Mouse (Mus musculus) midbrain, embryonic 10.5 days (tissue): ENCODE results near the gene Enkd1. TPM values are rescaled to one million over a fixed set of nuclear protein-coding genes. Genes with fewer than 3 reads are reported as not detected.
A peak's percentile ranks its signal among the peaks of the same experiment; 100 is the strongest.

Experiments used
- DNase-seq: peaks from one replicate; pipeline ENCODE4 v3.0.0-alpha.2; 2017; ENCODE audit warnings: low spot score
- H3K27ac ChIP-seq: fragments of 300-500 bp; sonication (generic); replicated peaks from 2 replicates; pipeline ENCODE4 v1.5.1; 2016; ENCODE audit warnings: mild to moderate bottlenecking
- H3K27me3 ChIP-seq: fragments of 300-500 bp; sonication (generic); 2 replicates; pipeline ENCODE4 v1.6.1; 2016; ENCODE audit warnings: low read depth, mild to moderate bottlenecking; ENCODE audit not compliant: poor library complexity, severe bottlenecking
- H3K36me3 ChIP-seq: fragments of 300-500 bp; sonication (generic); 2 replicates; pipeline ENCODE4 v1.6.1; 2016; ENCODE audit warnings: mild to moderate bottlenecking, moderate library complexity
- H3K4me1 ChIP-seq: fragments of 300-500 bp; sonication (generic); 2 replicates; pipeline ENCODE4 v1.6.1; 2016
- H3K4me3 ChIP-seq: fragments of 300-500 bp; sonication (generic); 2 replicates; pipeline ENCODE4 v1.5.1; 2016; ENCODE audit warnings: mild to moderate bottlenecking, moderate library complexity
- H3K9me3 ChIP-seq: fragments of 300-500 bp; sonication (generic); replicated peaks from 2 replicates; pipeline ENCODE4 v1.6.1; 2016; ENCODE audit warnings: mild to moderate bottlenecking
- WGBS: fragments of 180-500 bp; shearing (Covaris S2); methylation state at CpG from one replicate; pipeline ENCODE4 v1.1.7; 2016; 5-methylcytosine and 5-hydroxymethylcytosine counted together
- polyA plus RNA-seq: library from polyadenylated mRNA; unstranded; fragments of >200 nt; fragmentation: Nextera tagmentation; extraction: Ambion mirVana; gene quantifications from 2 replicates; pipeline ENCODE4 v1.2.1, GENCODE M21; 2016

Gene Enkd1
- polyA plus RNA-seq = 45.1 and 52.7 TPM in 2 replicates

GRCm38 (mm10) chr8:105707498-105708403 lies at the start of gene Enkd1, which contains the start of gene 4933405L10Rik:
Gene Enkd1, minus strand, starts transcription at chr8:105708210.
Gene 4933405L10Rik, plus strand, starts transcription at chr8:105707655.
- peak within 1 kb of the TSS; percentile 89 for H3K4me3 ChIP-seq
- peaks cover 33% of the 10 kb centered on the region for H3K36me3 ChIP-seq
- WGBS = under 1% methylated on average over 55 of the region's 55 CpGs
- H3K9me3 ChIP-seq = no peaks in the 10 kb centered on the region
- DNase-seq = peak; percentile 95
- peaks cover 26% of the 10 kb centered on the region for H3K4me1 ChIP-seq
- peak within 1 kb of the TSS; percentile 94 for H3K27ac ChIP-seq
- H3K27me3 ChIP-seq = no peaks in the 10 kb centered on the region

- Histone ChIP-seq H3K4me3 (no peak overlapping the region), H3K4me1 (peaks cover 32% of the 10 kb centered on the region), H3K9me3 (no peaks in the 10 kb centered on the region), H3K36me3 (peaks cover 5% of the 10 kb centered on the region), H3K27me3 (no peaks in the 10 kb centered on the region), H3K27ac (no peak overlapping the region)
- no peak for DNase-seq
- 92% methylated on average over 2 of the region's 2 CpGs for WGBS
These were observed 46.7 kb upstream of the Enkd1 start for GRCm38 (mm10) chr8:105754688-105755087.

DNA sequence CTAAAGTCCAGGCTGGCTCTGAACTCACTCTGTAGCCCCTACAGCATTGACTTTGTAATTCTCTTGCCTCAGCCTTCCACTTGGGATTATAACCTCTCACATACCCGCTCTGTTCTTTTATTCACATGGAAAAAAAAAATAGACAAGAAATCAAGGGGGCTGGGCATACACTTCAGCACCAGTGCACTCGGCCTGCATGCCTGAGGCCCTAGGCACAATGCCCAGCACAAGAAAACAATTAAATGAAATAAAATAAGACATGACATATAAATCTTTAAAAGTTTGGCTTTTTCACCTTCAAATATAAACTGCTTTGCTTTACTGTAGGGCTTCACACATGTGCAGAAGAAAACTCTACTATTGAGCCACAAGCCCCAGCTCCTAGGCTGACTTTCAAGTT lies 45.9 kb upstream of the Enkd1 start:
- H3K27me3 ChIP-seq = no peaks in the 10 kb centered on the region

GRCm38 (mm10) chr8:105750606-105751005 lies 42.6 kb upstream of the Enkd1 start:
- Histone ChIP-seq H3K27ac (no peak overlapping the region), H3K36me3 (peaks cover 10% of the 10 kb centered on the region), H3K9me3 (no peaks in the 10 kb centered on the region), H3K4me3 (no peak overlapping the region), H3K27me3 (no peaks in the 10 kb centered on the region), H3K4me1 (peaks cover 17% of the 10 kb centered on the region)
- WGBS = 16% methylated on average over 11 of the region's 11 CpGs
- DNase-seq = peak; percentile 18

More for the DNA sequence above, 45.9 kb upstream of the Enkd1 start:
- 85% methylated on average over 2 of the region's 2 CpGs for WGBS
- DNase-seq = no peak
- Histone ChIP-seq H3K36me3 (peaks cover 5% of the 10 kb centered on the region), H3K4me1 (peaks cover 27% of the 10 kb centered on the region), H3K27ac (no peak overlapping the region), H3K4me3 (no peak overlapping the region), H3K9me3 (no peaks in the 10 kb centered on the region)

- H3K27ac ChIP-seq = no peak overlapping the region
- DNase-seq = no peak
- WGBS = 90% methylated on average over 4 of the region's 4 CpGs
- H3K36me3 ChIP-seq = peaks cover 11% of the 10 kb centered on the region
- H3K9me3 ChIP-seq = no peaks in the 10 kb centered on the region
- no peaks in the 10 kb centered on the region for H3K4me1 ChIP-seq
- H3K4me3 ChIP-seq = no peak overlapping the region
- H3K27me3 ChIP-seq = no peaks in the 10 kb centered on the region
These were observed 35.3 kb upstream of the Enkd1 start for GRCm38 (mm10) chr8:105743301-105743700.

DNA sequence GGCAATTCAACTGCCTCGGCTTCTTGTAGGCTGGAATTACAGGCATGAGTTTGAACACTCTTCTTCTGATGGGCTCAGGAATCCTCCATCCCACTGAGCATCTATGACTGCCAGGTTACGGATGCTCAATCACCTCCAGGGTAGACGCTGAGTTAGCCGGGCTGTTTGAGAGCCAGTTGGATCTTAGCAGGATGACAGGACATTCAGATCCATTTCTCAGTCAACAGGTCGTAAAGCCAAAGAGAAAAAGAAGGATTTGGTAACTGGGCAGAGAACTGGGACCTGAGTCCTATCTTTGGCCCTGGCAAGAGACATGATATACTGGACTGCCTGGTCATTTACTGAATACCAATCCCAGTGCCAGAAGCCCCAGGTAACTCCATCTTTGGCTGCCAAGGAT lies 31.2 kb upstream of the Enkd1 start:
- H3K36me3 ChIP-seq = peaks cover 9% of the 10 kb centered on the region; the same call in 1 of the 2 replicates
- H3K27me3 ChIP-seq = no peaks in the 10 kb centered on the region
- H3K4me1 ChIP-seq = no peaks in the 10 kb centered on the region
- H3K9me3 ChIP-seq = no peaks in the 10 kb centered on the region
- DNase-seq = no peak
- H3K27ac ChIP-seq = no peak overlapping the region
- WGBS = 91% methylated on average over 5 of the region's 5 CpGs
- H3K4me3 ChIP-seq = no peak overlapping the region

- Histone ChIP-seq H3K4me3 (no peak overlapping the region), H3K36me3 (peaks cover 11% of the 10 kb centered on the region), H3K27ac (no peak overlapping the region), H3K9me3 (no peaks in the 10 kb centered on the region), H3K27me3 (no peaks in the 10 kb centered on the region), H3K4me1 (no peaks in the 10 kb centered on the region)
- 93% methylated on average over 5 of the region's 5 CpGs for WGBS
- DNase-seq = no peak
These were observed 24.2 kb upstream of the Enkd1 start for GRCm38 (mm10) chr8:105732186-105732585.

DNA sequence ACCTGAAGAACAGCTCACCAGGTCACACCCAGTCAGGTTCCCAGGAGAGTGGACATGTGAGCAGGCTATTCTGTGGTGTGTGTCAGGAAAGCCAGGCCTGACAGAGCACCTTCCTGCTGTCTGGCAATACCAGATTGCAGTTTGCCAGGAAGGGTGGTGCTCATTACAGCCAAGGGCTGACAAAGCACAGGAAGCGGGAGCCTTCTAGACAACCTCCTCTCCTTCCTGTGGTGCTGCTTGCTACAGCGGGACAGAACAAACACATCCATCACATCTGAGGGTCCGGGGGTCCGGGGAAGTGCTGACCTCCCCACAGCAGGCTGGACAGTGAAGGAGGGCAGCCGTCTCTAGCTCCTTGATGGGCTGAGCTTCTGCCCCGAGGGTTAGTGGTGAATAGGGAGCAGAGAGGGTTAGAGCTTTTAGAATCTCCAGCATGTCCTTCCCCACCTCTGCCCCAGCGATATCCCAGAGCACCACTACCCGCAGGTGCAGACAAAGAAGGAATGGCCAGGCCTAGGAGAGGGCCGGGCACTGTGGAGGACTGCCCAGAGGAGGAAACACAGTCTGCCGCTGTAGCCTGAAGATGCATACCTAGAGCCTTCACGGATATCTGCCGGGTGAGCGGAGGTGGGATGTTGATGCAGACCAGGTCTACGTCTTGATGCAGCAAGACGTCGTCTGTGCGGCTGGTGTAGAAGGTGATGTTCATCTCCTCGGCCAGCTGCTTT lies 19.6 kb upstream of the Enkd1 start:
- Histone ChIP-seq H3K4me3 (no peak overlapping the region), H3K36me3 (peaks cover 52% of the 10 kb centered on the region), H3K27me3 (no peaks in the 10 kb centered on the region), H3K27ac (0 out of 2 replicates have a peak overlapping the region, but pooled peaks have one; percentile 10), H3K9me3 (no peaks in the 10 kb centered on the region), H3K4me1 (no peaks in the 10 kb centered on the region)
- WGBS = 88% methylated on average over 18 of the region's 18 CpGs
- no peak for DNase-seq

DNA sequence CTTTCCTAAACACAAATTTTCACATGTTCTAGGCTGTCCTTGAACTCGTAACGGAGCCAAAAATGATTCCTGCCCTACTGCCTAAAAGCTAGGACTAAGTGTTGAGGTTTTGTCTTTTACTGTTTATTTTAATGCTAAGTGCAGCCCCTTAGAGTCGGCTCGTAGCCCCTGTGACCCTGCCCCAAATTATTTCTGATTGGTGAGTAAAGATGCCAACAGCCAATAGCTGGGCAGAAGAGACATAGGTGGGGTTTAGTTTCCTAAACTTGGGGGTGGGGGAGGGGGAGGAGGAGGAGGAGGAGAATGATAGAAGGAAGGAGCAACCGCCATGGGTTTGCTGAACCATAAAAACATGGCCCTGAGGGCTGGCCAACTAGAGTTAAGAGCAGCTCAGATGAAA lies 17.7 kb upstream of the Enkd1 start:
- Histone ChIP-seq H3K27ac (no peak overlapping the region), H3K36me3 (peaks cover 59% of the 10 kb centered on the region), H3K4me3 (no peak overlapping the region), H3K27me3 (no peaks in the 10 kb centered on the region), H3K4me1 (no peaks in the 10 kb centered on the region), H3K9me3 (no peaks in the 10 kb centered on the region)
- WGBS = 88% methylated on average over 5 of the region's 5 CpGs
- no peak for DNase-seq

- WGBS = 92% methylated on average over 9 of the region's 9 CpGs
- H3K4me1 ChIP-seq = no peaks in the 10 kb centered on the region
- no peaks in the 10 kb centered on the region for H3K27me3 ChIP-seq
- H3K4me3 ChIP-seq = no peak overlapping the region
- peaks cover 55% of the 10 kb centered on the region for H3K36me3 ChIP-seq
- no peaks in the 10 kb centered on the region for H3K9me3 ChIP-seq
- DNase-seq = no peak
- H3K27ac ChIP-seq = no peak overlapping the region
These were observed 14.9 kb upstream of the Enkd1 start for GRCm38 (mm10) chr8:105722861-105723260.

- Histone ChIP-seq H3K4me3 (no peak overlapping the region), H3K27me3 (no peaks in the 10 kb centered on the region), H3K27ac (no peak overlapping the region), H3K4me1 (no peaks in the 10 kb centered on the region), H3K36me3 (peaks cover 50% of the 10 kb centered on the region), H3K9me3 (no peaks in the 10 kb centered on the region)
- 87% methylated on average over 4 of the region's 4 CpGs for WGBS
- no peak for DNase-seq
These were observed 11.6 kb upstream of the Enkd1 start for GRCm38 (mm10) chr8:105719637-105720036.

DNA sequence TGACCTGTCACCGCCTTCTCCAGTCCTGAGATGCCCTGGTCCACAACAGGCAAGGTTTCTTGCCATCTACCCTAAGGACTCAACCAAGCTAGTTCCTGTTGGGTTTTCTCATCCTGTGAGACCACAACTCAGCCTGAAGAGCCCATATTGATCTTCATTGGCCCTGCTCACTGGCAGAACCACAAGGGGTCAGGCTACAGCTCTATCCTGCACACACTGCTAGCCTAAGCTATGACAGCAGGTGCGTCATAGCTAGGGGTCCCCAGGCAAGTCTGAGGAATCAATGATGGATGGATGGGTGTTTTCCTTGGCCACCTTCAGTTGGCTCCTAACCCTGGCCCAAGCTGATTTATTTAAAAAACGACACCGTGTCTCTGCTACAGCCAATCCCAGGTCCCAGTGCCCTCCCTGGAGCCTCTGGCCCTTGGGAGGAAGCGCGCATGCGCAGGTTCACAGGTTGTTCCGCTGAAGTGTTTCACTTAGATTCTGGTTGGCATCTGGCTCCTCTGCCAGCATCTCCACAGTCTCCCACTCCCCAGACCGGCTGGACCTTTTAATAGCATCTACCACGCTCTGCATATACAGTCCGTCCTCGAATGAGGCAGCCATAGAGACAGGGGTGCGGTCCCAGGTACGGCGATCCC lies 8.4 kb upstream of the Enkd1 start:
- Histone ChIP-seq H3K36me3 (peaks cover 30% of the 10 kb centered on the region), H3K27ac (no peak overlapping the region), H3K4me1 (no peaks in the 10 kb centered on the region), H3K4me3 (no peak overlapping the region), H3K9me3 (no peaks in the 10 kb centered on the region), H3K27me3 (no peaks in the 10 kb centered on the region)
- no peak for DNase-seq
- 92% methylated on average over 15 of the region's 15 CpGs for WGBS
